Mouse (Mus musculus): Measurements from ENCODE around the gene Cul9. TPM values are rescaled to one million over a fixed set of nuclear protein-coding genes. Genes with fewer than 3 reads are reported as not detected.
"Not testable (repeated sequence)": the region's sequence is repeated elsewhere in the genome, so short reads cannot be mapped to it uniquely, and the experiment has no call there.

Gene Cul9
- polyA plus RNA-seq, 1 experiment from 2014 or later, result 3.0 TPM

- WGBS, result 93% methylated on average over 8 of the region's 8 CpGs
- no peak for ATAC-seq (ENCODE audit: low FRiP score, low TSS enrichment)
- no peak overlapping the region for H3K4me2 ChIP-seq (replicated peaks; ENCODE audit: low read depth, low read length)
Observed at GRCm38 (mm10) chr17:46586327-46586726, 40.1 kb upstream of the Cul9 start.

GRCm38 (mm10) chr17:46578650-46579049 lies 32.5 kb upstream of the Cul9 start:
- no peaks in the 10 kb centered on the region for H3K4me1 ChIP-seq (ENCODE audit: control insufficient read depth, insufficient read depth, low read length)
- H3K36me3 ChIP-seq (ENCODE audit: control insufficient read depth, insufficient read depth, low read length), result peaks cover 80% of the 10 kb centered on the region
- no peak overlapping the region for H3K4me3 ChIP-seq (ENCODE audit: low read length)
- peak; percentile 48; the same call in 1 of the 2 replicates for ATAC-seq (ENCODE audit: low FRiP score, low TSS enrichment)
- H3K27me3 ChIP-seq (ENCODE audit: control insufficient read depth, insufficient read depth, low read length), result no peaks in the 10 kb centered on the region
- 75% methylated on average over 5 of the region's 5 CpGs for WGBS
- no peak overlapping the region for H3K4me2 ChIP-seq (replicated peaks; ENCODE audit: low read depth, low read length)
- H3K9ac ChIP-seq (ENCODE audit: low read depth, low read length), result no peak overlapping the region
- H3K27ac ChIP-seq (ENCODE audit: low read depth, low read length), result no peak overlapping the region
- H3K9me3 ChIP-seq (ENCODE audit: control insufficient read depth, low read length), result no peaks in the 10 kb centered on the region

More at GRCm38 (mm10) chr17:46586327-46586726, 40.1 kb upstream of the Cul9 start:
- Histone ChIP-seq H3K9ac (ENCODE audit: low read depth, low read length) (no peak overlapping the region; the same call in 1 of the 2 replicates), H3K27ac (ENCODE audit: low read depth, low read length) (no peak overlapping the region), H3K4me1 (ENCODE audit: control insufficient read depth, insufficient read depth, low read length) (no peaks in the 10 kb centered on the region), H3K4me3 (ENCODE audit: low read length) (no peak overlapping the region), H3K36me3 (ENCODE audit: control insufficient read depth, insufficient read depth, low read length) (peaks cover 76% of the 10 kb centered on the region), H3K9me3 (ENCODE audit: control insufficient read depth, low read length) (no peaks in the 10 kb centered on the region), H3K27me3 (ENCODE audit: control insufficient read depth, insufficient read depth, low read length) (no peaks in the 10 kb centered on the region)

GRCm38 (mm10) chr17:46576070-46576469 lies 29.9 kb upstream of the Cul9 start:
- WGBS, result 92% methylated on average over 13 of the region's 13 CpGs
- no peak for ATAC-seq (ENCODE audit: low FRiP score, low TSS enrichment)
- Histone ChIP-seq H3K27me3 (ENCODE audit: control insufficient read depth, insufficient read depth, low read length) (no peaks in the 10 kb centered on the region), H3K9me3 (ENCODE audit: control insufficient read depth, low read length) (no peaks in the 10 kb centered on the region), H3K4me3 (ENCODE audit: low read length) (no peak overlapping the region), H3K4me1 (ENCODE audit: control insufficient read depth, insufficient read depth, low read length) (no peaks in the 10 kb centered on the region), H3K27ac (ENCODE audit: low read depth, low read length) (no peak overlapping the region), H3K36me3 (ENCODE audit: control insufficient read depth, insufficient read depth, low read length) (peaks cover 86% of the 10 kb centered on the region), H3K4me2 (replicated peaks; ENCODE audit: low read depth, low read length) (no peak overlapping the region), H3K9ac (ENCODE audit: low read depth, low read length) (no peak overlapping the region)

- H3K36me3 ChIP-seq (ENCODE audit: control insufficient read depth, insufficient read depth, low read length), result peaks cover 88% of the 10 kb centered on the region
- no peak overlapping the region for H3K27ac ChIP-seq (ENCODE audit: low read depth, low read length)
- no peak overlapping the region for H3K4me2 ChIP-seq (replicated peaks; ENCODE audit: low read depth, low read length)
- H3K9ac ChIP-seq (ENCODE audit: low read depth, low read length), result no peak overlapping the region
- no peak for ATAC-seq (ENCODE audit: low FRiP score, low TSS enrichment)
- H3K4me3 ChIP-seq (ENCODE audit: low read length), result no peak overlapping the region
- WGBS, result 90% methylated on average over 7 of the region's 7 CpGs
- H3K4me1 ChIP-seq (ENCODE audit: control insufficient read depth, insufficient read depth, low read length), result no peaks in the 10 kb centered on the region
- H3K9me3 ChIP-seq (ENCODE audit: control insufficient read depth, low read length), result no peaks in the 10 kb centered on the region
- no peaks in the 10 kb centered on the region for H3K27me3 ChIP-seq (ENCODE audit: control insufficient read depth, insufficient read depth, low read length)
Observed at GRCm38 (mm10) chr17:46574535-46574934, 28.3 kb upstream of the Cul9 start.

- ATAC-seq (ENCODE audit: low FRiP score, low TSS enrichment), result no peak
- 79% methylated on average over 11 of the region's 11 CpGs for WGBS
- H3K9me3 ChIP-seq (ENCODE audit: control insufficient read depth, low read length), result no peaks in the 10 kb centered on the region
Observed at GRCm38 (mm10) chr17:46571005-46571404, 24.8 kb upstream of the Cul9 start.

GRCm38 (mm10) chr17:46559146-46559545 lies 13.0 kb upstream of the Cul9 start:
- Histone ChIP-seq H3K4me3 (ENCODE audit: low read length) (no peak overlapping the region), H3K9ac (ENCODE audit: low read depth, low read length) (no peak overlapping the region), H3K36me3 (ENCODE audit: control insufficient read depth, insufficient read depth, low read length) (peaks cover 7% of the 10 kb centered on the region), H3K4me2 (replicated peaks; ENCODE audit: low read depth, low read length) (no peak overlapping the region), H3K27ac (ENCODE audit: low read depth, low read length) (no peak overlapping the region), H3K9me3 (ENCODE audit: control insufficient read depth, low read length) (no peaks in the 10 kb centered on the region), H3K27me3 (ENCODE audit: control insufficient read depth, insufficient read depth, low read length) (no peaks in the 10 kb centered on the region), H3K4me1 (ENCODE audit: control insufficient read depth, insufficient read depth, low read length) (peaks cover 8% of the 10 kb centered on the region)
- no peak for ATAC-seq (ENCODE audit: low FRiP score, low TSS enrichment)
- 92% methylated on average over 6 of the region's 6 CpGs for WGBS

More at GRCm38 (mm10) chr17:46571005-46571404, 24.8 kb upstream of the Cul9 start:
- no peak overlapping the region for H3K4me3 ChIP-seq (ENCODE audit: low read length)
- H3K27ac ChIP-seq (ENCODE audit: low read depth, low read length), result no peak overlapping the region
- no peak overlapping the region for H3K9ac ChIP-seq (ENCODE audit: low read depth, low read length)
- H3K4me2 ChIP-seq (replicated peaks; ENCODE audit: low read depth, low read length), result no peak overlapping the region
- no peaks in the 10 kb centered on the region for H3K4me1 ChIP-seq (ENCODE audit: control insufficient read depth, insufficient read depth, low read length)
- H3K36me3 ChIP-seq (ENCODE audit: control insufficient read depth, insufficient read depth, low read length), result peaks cover 94% of the 10 kb centered on the region
- no peaks in the 10 kb centered on the region for H3K27me3 ChIP-seq (ENCODE audit: control insufficient read depth, insufficient read depth, low read length)

GRCm38 (mm10) chr17:46558151-46558550 lies 12.0 kb upstream of the Cul9 start:
- Histone ChIP-seq H3K27ac (ENCODE audit: low read depth, low read length) (no peak overlapping the region), H3K4me3 (ENCODE audit: low read length) (no peak overlapping the region), H3K27me3 (ENCODE audit: control insufficient read depth, insufficient read depth, low read length) (no peaks in the 10 kb centered on the region), H3K4me1 (ENCODE audit: control insufficient read depth, insufficient read depth, low read length) (peaks cover 18% of the 10 kb centered on the region), H3K4me2 (replicated peaks; ENCODE audit: low read depth, low read length) (no peak overlapping the region), H3K36me3 (ENCODE audit: control insufficient read depth, insufficient read depth, low read length) (no peaks in the 10 kb centered on the region; the same call in 1 of the 2 replicates), H3K9ac (ENCODE audit: low read depth, low read length) (no peak overlapping the region), H3K9me3 (ENCODE audit: control insufficient read depth, low read length) (no peaks in the 10 kb centered on the region; the same call in 1 of the 2 replicates)
- WGBS, result 93% methylated on average over 5 of the region's 5 CpGs
- ATAC-seq (ENCODE audit: low FRiP score, low TSS enrichment), result no peak

- ATAC-seq (ENCODE audit: low FRiP score, low TSS enrichment); H3K27me3 ChIP-seq (ENCODE audit: control insufficient read depth, insufficient read depth, low read length); H3K4me3 ChIP-seq (ENCODE audit: low read length); H3K9me3 ChIP-seq (ENCODE audit: control insufficient read depth, low read length); H3K36me3 ChIP-seq (ENCODE audit: control insufficient read depth, insufficient read depth, low read length): not testable (repeated sequence)
- peaks cover 24% of the 10 kb centered on the region for H3K4me1 ChIP-seq (ENCODE audit: control insufficient read depth, insufficient read depth, low read length)
- H3K27ac ChIP-seq (ENCODE audit: low read depth, low read length), result peak overlapping the region; percentile 90; the same call in 1 of the 2 replicates
- H3K9ac ChIP-seq (ENCODE audit: low read depth, low read length), result 0 out of 2 replicates have a peak overlapping the region, but pooled peaks have one; percentile 53
- 0 out of 2 replicates have a peak overlapping the region, but pooled peaks have one; percentile 74 for H3K4me2 ChIP-seq (replicated peaks; ENCODE audit: low read depth, low read length)
Observed at GRCm38 (mm10) chr17:46557321-46557720, 11.1 kb upstream of the Cul9 start.

- Histone ChIP-seq H3K27me3 (ENCODE audit: control insufficient read depth, insufficient read depth, low read length) (no peaks in the 10 kb centered on the region), H3K4me2 (replicated peaks; ENCODE audit: low read depth, low read length) (peak overlapping the region; percentile 74), H3K9ac (ENCODE audit: low read depth, low read length) (peak overlapping the region; percentile 53), H3K4me3 (ENCODE audit: low read length) (peak overlapping the region; percentile 99), H3K9me3 (ENCODE audit: control insufficient read depth, low read length) (no peaks in the 10 kb centered on the region; the same call in 1 of the 2 replicates), H3K27ac (ENCODE audit: low read depth, low read length) (peak overlapping the region; percentile 90), H3K4me1 (ENCODE audit: control insufficient read depth, insufficient read depth, low read length) (peaks cover 28% of the 10 kb centered on the region), H3K36me3 (ENCODE audit: control insufficient read depth, insufficient read depth, low read length) (peaks cover 8% of the 10 kb centered on the region)
- WGBS, result under 1% methylated on average over 11 of the region's 11 CpGs
- ATAC-seq (ENCODE audit: low FRiP score, low TSS enrichment), result peak; percentile 37
Observed at GRCm38 (mm10) chr17:46556584-46556945, 10.4 kb upstream of the Cul9 start.
